Mouse (Mus musculus) stomach, postnatal 0 days (tissue): ENCODE measurements around the gene Bpifb4. TPM values are rescaled to one million over a fixed set of nuclear protein-coding genes. Genes with fewer than 3 reads are reported as not detected.

ENCODE experiments used
- ATAC-seq: fragments of 200-750 bp; cut with Nextera tagmentation; 2 replicates; pipeline ENCODE4 v1.8.0; 2017; ENCODE audit not compliant: low FRiP score, low TSS enrichment
- DNase-seq: peaks from one replicate; pipeline ENCODE4 v3.0.0-alpha.2; 2016; ENCODE audit warnings: low spot score
- H3K27ac ChIP-seq: fragments of 300-500 bp; sonication (generic); replicated peaks from 2 replicates; pipeline ENCODE4 v1.5.1; 2014; ENCODE audit warnings: mild to moderate bottlenecking, control low read depth
- H3K27me3 ChIP-seq: fragments of 300-500 bp; sonication (generic); 2 replicates; pipeline ENCODE4 v1.6.1; 2014; ENCODE audit warnings: low read length; ENCODE audit not compliant: control insufficient read depth, insufficient read depth
- H3K36me3 ChIP-seq: fragments of 300-500 bp; sonication (generic); 2 replicates; pipeline ENCODE4 v1.6.1; 2014; ENCODE audit warnings: low read length, mixed read lengths; ENCODE audit not compliant: control insufficient read depth, insufficient read depth
- H3K4me1 ChIP-seq: fragments of 300-500 bp; sonication (generic); replicated peaks from 2 replicates; pipeline ENCODE4 v1.6.1; 2014; ENCODE audit warnings: antibody characterized with exemption; ENCODE audit not compliant: control insufficient read depth, insufficient read depth
- H3K4me2 ChIP-seq: fragments of 300-500 bp; sonication (generic); replicated peaks from 2 replicates; pipeline ENCODE4 v1.6.1; 2014; ENCODE audit warnings: low read depth, mild to moderate bottlenecking, control low read depth, moderate library complexity
- H3K4me3 ChIP-seq: fragments of 300-500 bp; sonication (generic); 2 replicates; pipeline ENCODE4 v1.5.1; 2014; ENCODE audit warnings: low read depth, low read length, control low read depth
- H3K9ac ChIP-seq: fragments of 300-500 bp; sonication (generic); 2 replicates; pipeline ENCODE4 v1.6.1; 2014; ENCODE audit warnings: mild to moderate bottlenecking, low read length, control low read depth, mixed read lengths
- H3K9me3 ChIP-seq: fragments of 300-500 bp; sonication (generic); 2 replicates; pipeline ENCODE4 v1.6.1; 2016; ENCODE audit warnings: low read length; ENCODE audit not compliant: control insufficient read depth
- CTCF ChIP-seq: IDR thresholded peaks from 2 replicates; pipeline ENCODE4 v1.5.1; 2016; ENCODE audit warnings: antibody characterized with exemption, low read depth, mild to moderate bottlenecking, moderate library complexity
- EP300 ChIP-seq: optimal IDR thresholded peaks from 2 replicates; pipeline ENCODE3; 2016; ENCODE audit warnings: antibody characterized with exemption
- WGBS: fragments of 180-500 bp; shearing (Covaris S2); extraction: QIAGEN DNeasy Blood & Tissue Kit; methylation state at CpG from one replicate; pipeline ENCODE4 v1.1.7; 2014; 5-methylcytosine and 5-hydroxymethylcytosine counted together
- polyA plus RNA-seq: library from polyadenylated mRNA; unstranded; fragments of >200 nt; fragmentation: Nextera tagmentation; extraction: Ambion mirVana; gene quantifications from 2 replicates; pipeline ENCODE4 v1.2.1, GENCODE M21; 2015

Bpifb4 gene
- polyA plus RNA-seq, 1 experiment from 2014 or later = 0.18 TPM

GRCm38 (mm10) chr2:153970221-153970620 is 32.2 kb downstream of the Bpifb4 start:
- Histone ChIP-seq H3K9me3 (no peaks in the 10 kb centered on the region), H3K4me3 (no peak overlapping the region), H3K9ac (no peak overlapping the region), H3K27me3 (no peaks in the 10 kb centered on the region), H3K4me1 (no peaks in the 10 kb centered on the region), H3K27ac (no peak overlapping the region), H3K36me3 (no peaks in the 10 kb centered on the region), H3K4me2 (no peak overlapping the region)
- ATAC-seq (no peak), DNase-seq (no peak)
- 63% methylated on average over 5 of the region's 5 CpGs for WGBS
- no peak for TF ChIP-seq EP300

GRCm38 (mm10) chr2:153974582-153974981 is 36.6 kb downstream of the Bpifb4 start, which contains the start of gene Bpifa6:
Gene Bpifa6 (plus strand): TSS chr2:153974945.
- peak; percentile 59; the same call in 1 of the 2 replicates for ATAC-seq
- Histone ChIP-seq H3K27me3 (no peaks in the 10 kb centered on the region), H3K4me1 (no peaks in the 10 kb centered on the region), H3K4me3 (no peak within 1 kb of the TSS), H3K36me3 (no peaks in the 10 kb centered on the region), H3K4me2 (no peak within 1 kb of the TSS), H3K27ac (no peak within 1 kb of the TSS), H3K9ac (no peak within 1 kb of the TSS), H3K9me3 (no peaks in the 10 kb centered on the region)
- no peak for DNase-seq
- WGBS = 59% methylated on average over 5 of the region's 5 CpGs
- TF ChIP-seq EP300 (no peak), CTCF (no peak)

GRCm38 (mm10) chr2:153995770-153996169 is 57.8 kb downstream of the Bpifb4 start:
- H3K9me3 ChIP-seq = no peaks in the 10 kb centered on the region
- H3K4me2 ChIP-seq = no peak overlapping the region
- no peak overlapping the region for H3K4me3 ChIP-seq
- no peak for TF ChIP-seq EP300
- TF ChIP-seq CTCF = peak; percentile 95
- 6% methylated on average over 7 of the region's 7 CpGs for WGBS
- no peak overlapping the region for H3K27ac ChIP-seq
- no peaks in the 10 kb centered on the region for H3K4me1 ChIP-seq
- H3K9ac ChIP-seq = no peak overlapping the region
- no peaks in the 10 kb centered on the region for H3K36me3 ChIP-seq
- H3K27me3 ChIP-seq = no peaks in the 10 kb centered on the region
- DNase-seq (peak; percentile 81), ATAC-seq (peak; percentile 59)

- Histone ChIP-seq H3K4me2 (no peak overlapping the region), H3K27ac (no peak overlapping the region), H3K4me1 (no peaks in the 10 kb centered on the region), H3K9me3 (no peaks in the 10 kb centered on the region), H3K36me3 (no peaks in the 10 kb centered on the region), H3K9ac (no peak overlapping the region), H3K27me3 (no peaks in the 10 kb centered on the region), H3K4me3 (no peak overlapping the region)
- TF ChIP-seq EP300 = no peak
- TF ChIP-seq CTCF = no peak
- no peak for ATAC-seq
- DNase-seq = no peak
- 59% methylated on average over 3 of the region's 3 CpGs for WGBS
Observed at GRCm38 (mm10) chr2:154000501-154000900, 62.5 kb downstream of the Bpifb4 start.

- TF ChIP-seq CTCF (no peak), EP300 (no peak)
- no peaks in the 10 kb centered on the region for H3K4me1 ChIP-seq
- no peak overlapping the region for H3K4me2 ChIP-seq
- H3K9ac ChIP-seq = no peak overlapping the region
- no peaks in the 10 kb centered on the region for H3K36me3 ChIP-seq
- no peak overlapping the region for H3K27ac ChIP-seq
- H3K9me3 ChIP-seq = no peaks in the 10 kb centered on the region
- no peak overlapping the region for H3K4me3 ChIP-seq
- no peaks in the 10 kb centered on the region for H3K27me3 ChIP-seq
- ATAC-seq (no peak), DNase-seq (no peak)
Observed at GRCm38 (mm10) chr2:154001056-154001455, 63.0 kb downstream of the Bpifb4 start.

GRCm38 (mm10) chr2:154004456-154004855 is 66.4 kb downstream of the Bpifb4 start:
- no peak for DNase-seq
- H3K27me3 ChIP-seq = no peaks in the 10 kb centered on the region
- H3K9me3 ChIP-seq = no peaks in the 10 kb centered on the region
- WGBS = 61% methylated on average over 1 of the region's 1 CpGs
- no peak overlapping the region for H3K4me2 ChIP-seq
- no peak for ATAC-seq
- no peaks in the 10 kb centered on the region for H3K36me3 ChIP-seq
- H3K9ac ChIP-seq = no peak overlapping the region
- no peaks in the 10 kb centered on the region for H3K4me1 ChIP-seq
- no peak overlapping the region for H3K27ac ChIP-seq
- TF ChIP-seq EP300 (no peak), CTCF (no peak)
- no peak overlapping the region for H3K4me3 ChIP-seq
